Mouse (Mus musculus): ENCODE measurements around the gene Maml1.

Gene Maml1

GRCm38 (mm10) chr11:50222559-50223276, 69.4 kb downstream of the Maml1 start:
- no peak for DNase-seq (ENCODE audit: low read depth)

- no peak for DNase-seq (ENCODE audit: low read depth)
Measured at GRCm38 (mm10) chr11:50219833-50220232, 72.3 kb downstream of the Maml1 start.

GRCm38 (mm10) chr11:50217811-50218210, 74.3 kb downstream of the Maml1 start:
- no peak for DNase-seq (ENCODE audit: low read depth)

- no peak for DNase-seq (ENCODE audit: low read depth)
Measured at GRCm38 (mm10) chr11:50216724-50217366, 75.3 kb downstream of the Maml1 start.

GRCm38 (mm10) chr11:50215633-50216032, 76.5 kb downstream of the Maml1 start:
- no peak for DNase-seq (ENCODE audit: low read depth)

GRCm38 (mm10) chr11:50214631-50215030, 77.5 kb downstream of the Maml1 start:
- DNase-seq (ENCODE audit: low read depth) = no peak

- no peak for DNase-seq (ENCODE audit: low read depth)
Measured at GRCm38 (mm10) chr11:50212848-50213758, 79.0 kb downstream of the Maml1 start.

GRCm38 (mm10) chr11:50212060-50212739, 79.9 kb downstream of the Maml1 start:
- no peak for DNase-seq (ENCODE audit: low read depth)

- no peak for DNase-seq (ENCODE audit: low read depth)
Measured at GRCm38 (mm10) chr11:50211322-50212059, 80.6 kb downstream of the Maml1 start.

GRCm38 (mm10) chr11:50210505-50211151, 81.5 kb downstream of the Maml1 start, which contains the start of the genes Sqstm1 and Mgat4b:
Gene Sqstm1 (minus strand): TSS chr11:50210827.
Gene Mgat4b (plus strand): TSS chr11:50210890.
- peak; percentile 89 for DNase-seq (ENCODE audit: low read depth)

- DNase-seq (ENCODE audit: low read depth) = peak; percentile 94
Measured at GRCm38 (mm10) chr11:50210101-50210504, 82.0 kb downstream of the Maml1 start.

GRCm38 (mm10) chr11:50208039-50208438, 84.1 kb downstream of the Maml1 start:
- DNase-seq (ENCODE audit: low read depth) = no peak

- no peak for DNase-seq (ENCODE audit: low read depth)
Measured at GRCm38 (mm10) chr11:50207344-50207743, 84.8 kb downstream of the Maml1 start.

- DNase-seq (ENCODE audit: low read depth) = no peak
Measured at GRCm38 (mm10) chr11:50206037-50206436, 86.1 kb downstream of the Maml1 start.

All from naive thymus-derived CD4-positive, alpha-beta T cell, adult 2 months (primary cell).